Mouse (Mus musculus): Measurements from ENCODE around the gene Rsrc2. TPM values are rescaled to one million over a fixed set of nuclear protein-coding genes. Genes with fewer than 3 reads are reported as not detected.
"Not testable (repeated sequence)": the region's sequence is repeated elsewhere in the genome, so short reads cannot be mapped to it uniquely, and the experiment has no call there.

Gene Rsrc2
- polyA plus RNA-seq, 1 experiment from 2014 or later: 174 TPM

GRCm38 (mm10) chr5:123730981-123731380, 18.2 kb downstream of the Rsrc2 start:
- no peak for ATAC-seq (ENCODE audit: low FRiP score, low read depth)
- H3K4me1 ChIP-seq: no peaks in the 10 kb centered on the region
- WGBS: 95% methylated on average over 2 of the region's 2 CpGs
- H3K27me3 ChIP-seq: no peaks in the 10 kb centered on the region
- no peak overlapping the region for H3K27ac ChIP-seq (replicated peaks)
- H3K4me3 ChIP-seq: no peak overlapping the region
- no peak overlapping the region for H3K9ac ChIP-seq (replicated peaks)
- H3K4me2 ChIP-seq (replicated peaks): no peak overlapping the region
- no peaks in the 10 kb centered on the region for H3K9me3 ChIP-seq
- peaks cover 78% of the 10 kb centered on the region for H3K36me3 ChIP-seq

GRCm38 (mm10) chr5:123723816-123724215, 25.4 kb downstream of the Rsrc2 start:
- peaks cover 15% of the 10 kb centered on the region for H3K36me3 ChIP-seq
- H3K4me2 ChIP-seq (replicated peaks); ATAC-seq (ENCODE audit: low FRiP score, low read depth); H3K4me3 ChIP-seq; H3K9me3 ChIP-seq; H3K9ac ChIP-seq (replicated peaks); H3K27ac ChIP-seq (replicated peaks); H3K4me1 ChIP-seq; H3K27me3 ChIP-seq: not testable (repeated sequence)
- 90% methylated on average over 7 of the region's 7 CpGs for WGBS

DNA sequence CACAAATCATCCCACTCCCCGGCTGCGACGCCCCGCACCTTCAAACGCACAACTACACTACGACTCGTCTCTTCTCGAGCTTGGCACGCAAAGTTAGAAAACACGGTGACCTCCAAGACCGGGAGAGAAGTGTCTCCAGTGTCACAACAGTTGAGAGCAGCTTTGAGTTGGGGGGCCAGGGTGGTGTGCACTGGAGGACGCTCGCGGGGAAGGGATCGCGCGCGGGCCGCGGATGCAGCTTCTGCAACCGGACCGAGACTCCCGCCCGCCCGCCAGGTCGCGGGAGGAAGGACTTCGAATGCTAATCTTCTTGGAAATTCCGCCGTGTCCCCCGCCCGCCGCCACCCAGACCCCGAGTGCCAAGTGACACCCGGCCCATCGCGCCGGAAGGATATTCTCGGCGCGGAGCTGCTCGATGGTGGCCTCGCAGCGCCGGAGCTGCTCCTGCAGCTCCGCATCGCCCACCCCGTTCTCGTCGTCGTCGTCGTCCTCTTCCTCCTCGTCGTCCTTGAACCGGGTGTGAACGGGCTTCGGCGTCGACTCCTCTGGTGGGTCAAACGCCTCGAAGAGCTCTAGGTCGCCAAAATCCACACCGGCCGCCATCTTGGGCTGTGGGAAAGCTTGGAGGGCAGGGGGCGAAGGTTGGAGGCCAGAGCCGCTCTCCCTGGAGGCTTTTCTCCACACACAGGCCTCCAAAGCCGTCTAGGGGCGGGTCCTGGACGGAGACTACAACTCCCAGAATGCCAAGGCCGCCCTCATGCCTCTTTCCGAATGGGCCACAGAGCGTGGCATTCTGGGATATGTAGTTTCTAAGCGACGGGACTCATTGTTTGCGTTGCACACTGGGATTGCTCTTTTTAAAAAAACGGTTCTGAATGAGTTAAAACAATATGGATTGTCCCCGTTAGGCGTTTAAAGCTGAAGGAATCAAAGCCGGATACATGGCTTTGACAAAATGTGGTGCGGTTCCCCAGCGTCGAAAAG, 28.6 kb downstream of the Rsrc2 start, which contains the start of gene Zcchc8:
TSS of gene Zcchc8 (minus strand) at position 773 of the 984 bp plus-strand sequence.
- peak within 1 kb of the TSS; percentile 84 for H3K4me2 ChIP-seq (replicated peaks)
- WGBS: under 1% methylated on average over 83 of the region's 83 CpGs
- peak within 1 kb of the TSS; percentile 83 for H3K27ac ChIP-seq (replicated peaks)
- no peaks in the 10 kb centered on the region for H3K9me3 ChIP-seq
- H3K4me3 ChIP-seq: peak within 1 kb of the TSS; percentile 94
- peak within 1 kb of the TSS; percentile 88 for H3K9ac ChIP-seq (replicated peaks)
- peak; percentile 100 for ATAC-seq (ENCODE audit: low FRiP score, low read depth)
- peaks cover 18% of the 10 kb centered on the region for H3K36me3 ChIP-seq
- H3K27me3 ChIP-seq: no peaks in the 10 kb centered on the region
- H3K4me1 ChIP-seq: peaks cover 24% of the 10 kb centered on the region

GRCm38 (mm10) chr5:123714622-123715021, 34.6 kb downstream of the Rsrc2 start:
- peaks cover 78% of the 10 kb centered on the region for H3K36me3 ChIP-seq
- H3K9me3 ChIP-seq: no peaks in the 10 kb centered on the region
- H3K4me2 ChIP-seq (replicated peaks): no peak overlapping the region
- H3K4me3 ChIP-seq: no peak overlapping the region
- peaks cover 23% of the 10 kb centered on the region for H3K4me1 ChIP-seq
- no peak for ATAC-seq (ENCODE audit: low FRiP score, low read depth)
- no peaks in the 10 kb centered on the region for H3K27me3 ChIP-seq
- H3K9ac ChIP-seq (replicated peaks): no peak overlapping the region
- no peak overlapping the region for H3K27ac ChIP-seq (replicated peaks)
- WGBS: 91% methylated on average over 4 of the region's 4 CpGs

DNA sequence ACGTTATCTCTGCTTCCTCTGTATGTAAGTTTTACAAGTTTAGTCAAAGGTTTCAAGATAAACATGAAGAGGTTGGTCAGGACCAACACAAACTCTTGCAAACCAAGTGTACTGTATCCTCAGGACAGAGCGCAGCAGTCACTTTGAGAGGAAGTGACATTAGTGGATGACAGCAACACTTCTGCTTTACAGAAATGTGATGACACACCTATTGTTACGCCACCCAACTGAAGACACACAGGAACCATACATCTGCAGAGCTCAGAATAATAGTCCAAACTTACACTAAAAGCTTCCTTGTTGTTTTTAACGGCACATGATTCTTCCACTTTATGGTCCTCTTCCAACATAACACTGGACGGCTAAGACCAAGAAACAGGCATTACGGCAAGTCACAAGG, 35.4 kb downstream of the Rsrc2 start:
- H3K4me1 ChIP-seq: peaks cover 15% of the 10 kb centered on the region
- peaks cover 86% of the 10 kb centered on the region for H3K36me3 ChIP-seq

GRCm38 (mm10) chr5:123709571-123709970, 39.6 kb downstream of the Rsrc2 start:
- WGBS: 86% methylated on average over 4 of the region's 4 CpGs
- Histone ChIP-seq H3K9ac (replicated peaks) (no peak overlapping the region), H3K27ac (replicated peaks) (no peak overlapping the region), H3K4me2 (replicated peaks) (no peak overlapping the region), H3K4me1 (no peaks in the 10 kb centered on the region), H3K4me3 (no peak overlapping the region), H3K9me3 (no peaks in the 10 kb centered on the region), H3K36me3 (peaks cover 97% of the 10 kb centered on the region), H3K27me3 (no peaks in the 10 kb centered on the region)
- ATAC-seq (ENCODE audit: low FRiP score, low read depth): no peak

More for the DNA sequence above, 35.4 kb downstream of the Rsrc2 start:
- Histone ChIP-seq H3K4me2 (replicated peaks) (no peak overlapping the region), H3K4me3 (no peak overlapping the region), H3K9ac (replicated peaks) (no peak overlapping the region), H3K27me3 (no peaks in the 10 kb centered on the region), H3K9me3 (no peaks in the 10 kb centered on the region), H3K27ac (replicated peaks) (no peak overlapping the region)
- 96% methylated on average over 6 of the region's 6 CpGs for WGBS
- ATAC-seq (ENCODE audit: low FRiP score, low read depth): no peak

GRCm38 (mm10) chr5:123708598-123708997, 40.6 kb downstream of the Rsrc2 start:
- 95% methylated on average over 12 of the region's 12 CpGs for whole genome bisulfite sequencing
- Histone ChIP-seq H3K36me3 (peaks cover 97% of the 10 kb centered on the region), H3K4me3 (no peak overlapping the region), H3K9me3 (no peaks in the 10 kb centered on the region), H3K4me1 (no peaks in the 10 kb centered on the region), H3K27ac (replicated peaks) (no peak overlapping the region), H3K4me2 (replicated peaks) (no peak overlapping the region), H3K9ac (replicated peaks) (no peak overlapping the region), H3K27me3 (no peaks in the 10 kb centered on the region)
- ATAC-seq (ENCODE audit: low FRiP score, low read depth): no peak

GRCm38 (mm10) chr5:123700625-123701024, 48.6 kb downstream of the Rsrc2 start:
- no peak overlapping the region for H3K27ac ChIP-seq (replicated peaks)
- H3K27me3 ChIP-seq: no peaks in the 10 kb centered on the region
- H3K36me3 ChIP-seq: peaks cover 68% of the 10 kb centered on the region
- H3K9me3 ChIP-seq: no peaks in the 10 kb centered on the region
- H3K9ac ChIP-seq (replicated peaks): no peak overlapping the region
- H3K4me3 ChIP-seq: no peak overlapping the region
- no peak overlapping the region for H3K4me2 ChIP-seq (replicated peaks)
- no peak for ATAC-seq (ENCODE audit: low FRiP score, low read depth)
- no peaks in the 10 kb centered on the region for H3K4me1 ChIP-seq
- WGBS: 84% methylated on average over 11 of the region's 11 CpGs

DNA sequence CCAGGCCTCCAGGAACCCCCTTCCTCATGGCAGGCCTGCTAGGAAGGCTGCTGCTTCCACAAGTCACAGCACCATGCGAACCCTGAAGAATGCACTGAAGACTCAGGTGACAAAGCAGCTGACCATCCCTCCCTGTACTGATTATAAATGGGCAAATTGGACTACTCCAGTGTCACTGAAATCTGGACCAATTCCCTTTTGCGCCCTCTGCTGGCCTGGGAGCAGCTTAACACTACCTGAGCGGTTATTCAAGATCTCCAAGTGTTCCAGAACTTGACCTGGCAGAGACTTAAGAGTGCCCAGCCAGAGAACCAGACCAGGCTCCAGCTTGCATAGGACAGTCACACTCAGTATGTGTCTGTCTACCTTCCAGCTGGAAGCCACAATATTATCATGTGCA, 50.0 kb downstream of the Rsrc2 start:
- no peaks in the 10 kb centered on the region for H3K4me1 ChIP-seq
- H3K27ac ChIP-seq (replicated peaks): no peak overlapping the region
- H3K9ac ChIP-seq (replicated peaks): no peak overlapping the region
- 33% methylated on average over 3 of the region's 3 CpGs for WGBS
- H3K36me3 ChIP-seq: peaks cover 54% of the 10 kb centered on the region
- H3K27me3 ChIP-seq: no peaks in the 10 kb centered on the region
- H3K4me3 ChIP-seq: no peak overlapping the region
- H3K9me3 ChIP-seq: no peaks in the 10 kb centered on the region
- ATAC-seq (ENCODE audit: low FRiP score, low read depth): no peak
- H3K4me2 ChIP-seq (replicated peaks): no peak overlapping the region

GRCm38 (mm10) chr5:123696961-123697360, 52.3 kb downstream of the Rsrc2 start:
- H3K4me1 ChIP-seq: no peaks in the 10 kb centered on the region
- peaks cover 32% of the 10 kb centered on the region for H3K36me3 ChIP-seq
- no peaks in the 10 kb centered on the region for H3K9me3 ChIP-seq
- H3K4me3 ChIP-seq: no peak overlapping the region
- H3K9ac ChIP-seq (replicated peaks): no peak overlapping the region
- no peak for ATAC-seq (ENCODE audit: low FRiP score, low read depth)
- H3K27ac ChIP-seq (replicated peaks): no peak overlapping the region
- no peak overlapping the region for H3K4me2 ChIP-seq (replicated peaks)
- H3K27me3 ChIP-seq: no peaks in the 10 kb centered on the region
- 92% methylated on average over 4 of the region's 4 CpGs for WGBS

GRCm38 (mm10) chr5:123696244-123696643, 53.0 kb downstream of the Rsrc2 start:
- ATAC-seq (ENCODE audit: low FRiP score, low read depth): no peak
- H3K4me2 ChIP-seq (replicated peaks): no peak overlapping the region
- H3K36me3 ChIP-seq: peaks cover 25% of the 10 kb centered on the region
- no peak overlapping the region for H3K27ac ChIP-seq (replicated peaks)
- no peak overlapping the region for H3K4me3 ChIP-seq
- H3K27me3 ChIP-seq: no peaks in the 10 kb centered on the region
- H3K4me1 ChIP-seq: no peaks in the 10 kb centered on the region
- 94% methylated on average over 7 of the region's 7 CpGs for WGBS
- H3K9me3 ChIP-seq: no peaks in the 10 kb centered on the region
- no peak overlapping the region for H3K9ac ChIP-seq (replicated peaks)

GRCm38 (mm10) chr5:123694468-123694867, 54.7 kb downstream of the Rsrc2 start:
- H3K4me3 ChIP-seq: no peak overlapping the region
- no peaks in the 10 kb centered on the region for H3K27me3 ChIP-seq
- no peak overlapping the region for H3K27ac ChIP-seq (replicated peaks)
- no peaks in the 10 kb centered on the region for H3K9me3 ChIP-seq
- no peak for ATAC-seq (ENCODE audit: low FRiP score, low read depth)
- no peak overlapping the region for H3K4me2 ChIP-seq (replicated peaks)
- peaks cover 11% of the 10 kb centered on the region for H3K36me3 ChIP-seq
- no peak overlapping the region for H3K9ac ChIP-seq (replicated peaks)
- H3K4me1 ChIP-seq: no peaks in the 10 kb centered on the region
- 82% methylated on average over 6 of the region's 6 CpGs for WGBS
